Mouse (Mus musculus): ENCODE measurements around the gene Ifna16. TPM values are rescaled to one million over a fixed set of nuclear protein-coding genes. Genes with fewer than 3 reads are reported as not detected.
A peak's percentile ranks its signal among the peaks of the same experiment; 100 is the strongest.

Gene Ifna16
- polyA plus RNA-seq, 1 experiment from 2014 or later = not detected

DNA sequence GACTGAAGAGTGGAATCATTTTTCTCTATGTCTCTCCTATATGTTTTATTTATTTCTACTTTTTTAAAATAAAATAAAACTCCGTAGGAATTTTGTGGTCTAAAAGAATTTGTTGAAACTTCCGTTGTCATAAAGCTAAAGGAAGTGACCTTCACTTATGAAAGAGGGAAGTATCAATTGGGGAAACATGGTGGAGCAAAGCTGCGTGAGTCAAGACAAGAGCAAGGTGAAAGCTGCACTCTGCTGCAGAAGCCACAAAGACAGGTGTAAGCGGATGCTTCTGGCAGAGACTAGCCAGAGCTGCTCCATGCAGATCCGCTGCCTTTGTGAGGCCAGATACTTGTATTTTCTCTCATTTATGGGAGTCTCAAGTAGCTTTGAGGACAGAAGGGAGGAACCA, 22.1 kb upstream of the Ifna16 start:
- no peaks in the 10 kb centered on the region for H3K36me3 ChIP-seq (ENCODE audit: control insufficient read depth, insufficient read depth, low read length)
- H3K9me3 ChIP-seq (ENCODE audit: control insufficient read depth, low read length) = no peaks in the 10 kb centered on the region
- ATAC-seq (ENCODE audit: low read depth) = no peak
- H3K4me2 ChIP-seq (ENCODE audit: low read depth, low read length) = no peak overlapping the region
- no peaks in the 10 kb centered on the region for H3K27me3 ChIP-seq (ENCODE audit: control insufficient read depth, insufficient read depth, low read depth, low read length)
- WGBS = 70% methylated on average over 5 of the region's 5 CpGs
- H3K27ac ChIP-seq (ENCODE audit: low read length) = no peak overlapping the region
- H3K4me1 ChIP-seq (replicated peaks; ENCODE audit: control insufficient read depth, insufficient read depth, low read length) = no peaks in the 10 kb centered on the region
- no peak overlapping the region for H3K9ac ChIP-seq (ENCODE audit: low read length)
- no peak overlapping the region for H3K4me3 ChIP-seq (ENCODE audit: low read length)

DNA sequence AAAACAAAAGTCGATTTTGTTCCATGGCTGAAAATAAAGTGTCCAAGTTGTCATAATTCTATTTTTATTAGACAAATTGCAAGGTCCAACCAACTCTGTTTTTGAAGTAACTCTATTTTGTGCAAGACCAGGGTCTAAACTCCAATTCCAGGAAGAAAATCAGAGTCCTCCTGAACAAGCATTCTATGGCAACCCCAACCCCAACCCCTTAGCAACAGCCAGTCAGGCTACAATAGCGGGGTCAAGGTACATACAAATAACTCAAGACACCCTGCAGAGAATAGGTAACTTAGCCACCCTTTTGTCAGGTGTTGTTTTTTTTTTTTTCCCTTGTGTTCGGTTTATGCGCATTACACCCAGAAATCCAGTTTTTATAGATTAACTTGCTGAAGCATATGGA, 21.0 kb upstream of the Ifna16 start:
- no peaks in the 10 kb centered on the region for H3K36me3 ChIP-seq (ENCODE audit: control insufficient read depth, insufficient read depth, low read length)
- WGBS = 78% methylated on average over 4 of the region's 4 CpGs
- no peak overlapping the region for H3K4me2 ChIP-seq (ENCODE audit: low read depth, low read length)
- no peak overlapping the region for H3K4me3 ChIP-seq (ENCODE audit: low read length)
- ATAC-seq (ENCODE audit: low read depth) = no peak
- no peak overlapping the region for H3K9ac ChIP-seq (ENCODE audit: low read length)
- H3K9me3 ChIP-seq (ENCODE audit: control insufficient read depth, low read length) = no peaks in the 10 kb centered on the region
- H3K27ac ChIP-seq (ENCODE audit: low read length) = no peak overlapping the region
- no peaks in the 10 kb centered on the region for H3K4me1 ChIP-seq (replicated peaks; ENCODE audit: control insufficient read depth, insufficient read depth, low read length)
- no peaks in the 10 kb centered on the region for H3K27me3 ChIP-seq (ENCODE audit: control insufficient read depth, insufficient read depth, low read depth, low read length)

- Histone ChIP-seq H3K27ac (ENCODE audit: low read length) (no peak overlapping the region), H3K9me3 (ENCODE audit: control insufficient read depth, low read length) (no peaks in the 10 kb centered on the region), H3K27me3 (ENCODE audit: control insufficient read depth, insufficient read depth, low read depth, low read length) (no peaks in the 10 kb centered on the region), H3K4me1 (replicated peaks; ENCODE audit: control insufficient read depth, insufficient read depth, low read length) (no peaks in the 10 kb centered on the region), H3K36me3 (ENCODE audit: control insufficient read depth, insufficient read depth, low read length) (no peaks in the 10 kb centered on the region), H3K4me3 (ENCODE audit: low read length) (no peak overlapping the region), H3K9ac (ENCODE audit: low read length) (no peak overlapping the region), H3K4me2 (ENCODE audit: low read depth, low read length) (no peak overlapping the region)
- ATAC-seq (ENCODE audit: low read depth) = no peak
- WGBS = 58% methylated on average over 6 of the region's 6 CpGs
These were observed 20.4 kb upstream of the Ifna16 start for GRCm38 (mm10) chr4:88697108-88697507.

DNA sequence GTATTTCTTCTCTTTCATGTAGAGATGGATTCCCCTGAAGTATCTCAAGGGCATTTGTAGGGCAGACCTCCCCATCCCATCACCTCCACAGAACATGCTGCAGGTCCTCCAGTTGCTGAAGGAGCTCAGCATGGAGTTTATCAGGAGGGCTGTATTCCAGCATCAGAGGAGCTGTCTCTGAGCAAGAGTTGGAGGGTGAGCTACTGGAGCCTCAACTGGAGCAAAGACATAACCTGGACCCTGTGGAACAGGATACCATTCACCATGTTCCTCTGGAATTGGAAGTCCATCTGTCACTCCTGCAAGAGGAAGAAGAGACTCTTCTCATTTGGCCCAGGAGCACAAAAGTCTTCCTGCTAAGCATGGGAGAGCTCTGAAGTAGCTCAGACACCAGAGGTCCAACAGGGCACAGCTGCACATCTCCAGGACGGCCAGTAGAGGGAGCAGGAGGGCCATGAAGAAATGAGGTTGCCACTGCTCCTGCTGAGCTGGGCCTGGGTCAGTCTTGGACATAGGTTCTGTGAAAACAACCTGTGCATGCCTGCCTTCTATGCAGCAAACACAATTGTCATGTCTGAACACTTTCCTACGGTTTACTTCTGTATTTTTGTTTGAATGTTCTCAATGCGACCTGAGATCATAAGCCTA, 19.6 kb upstream of the Ifna16 start:
- Histone ChIP-seq H3K9ac (ENCODE audit: low read length) (no peak overlapping the region), H3K27ac (ENCODE audit: low read length) (no peak overlapping the region), H3K4me3 (ENCODE audit: low read length) (no peak overlapping the region), H3K4me2 (ENCODE audit: low read depth, low read length) (no peak overlapping the region), H3K9me3 (ENCODE audit: control insufficient read depth, low read length) (no peaks in the 10 kb centered on the region), H3K27me3 (ENCODE audit: control insufficient read depth, insufficient read depth, low read depth, low read length) (no peaks in the 10 kb centered on the region), H3K4me1 (replicated peaks; ENCODE audit: control insufficient read depth, insufficient read depth, low read length) (no peaks in the 10 kb centered on the region), H3K36me3 (ENCODE audit: control insufficient read depth, insufficient read depth, low read length) (no peaks in the 10 kb centered on the region)
- 21% methylated on average over 3 of the region's 3 CpGs for WGBS
- peak; percentile 86 for ATAC-seq (ENCODE audit: low read depth)

DNA sequence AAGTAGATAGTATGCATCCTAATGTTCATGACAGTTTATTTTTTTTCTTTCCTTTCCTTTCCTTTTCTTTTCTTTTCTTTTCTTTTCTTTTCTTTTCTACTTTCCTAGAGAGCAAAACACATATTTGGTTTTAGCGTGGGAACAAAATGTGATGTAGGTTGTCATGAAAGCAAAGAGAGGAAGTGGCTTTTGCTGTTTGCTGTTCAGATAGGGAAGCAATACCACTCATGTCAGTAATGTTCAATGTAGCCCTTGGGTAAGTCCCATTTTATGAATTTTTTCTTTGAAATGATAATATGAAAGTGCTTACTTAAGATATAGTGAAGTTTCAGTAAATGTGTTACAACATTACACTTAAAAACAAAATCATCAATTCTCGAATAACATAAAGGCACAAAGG, 16.7 kb upstream of the Ifna16 start:
- Histone ChIP-seq H3K9me3 (ENCODE audit: control insufficient read depth, low read length) (no peaks in the 10 kb centered on the region), H3K36me3 (ENCODE audit: control insufficient read depth, insufficient read depth, low read length) (no peaks in the 10 kb centered on the region), H3K4me2 (ENCODE audit: low read depth, low read length) (no peak overlapping the region), H3K4me1 (replicated peaks; ENCODE audit: control insufficient read depth, insufficient read depth, low read length) (no peaks in the 10 kb centered on the region), H3K27ac (ENCODE audit: low read length) (no peak overlapping the region), H3K27me3 (ENCODE audit: control insufficient read depth, insufficient read depth, low read depth, low read length) (no peaks in the 10 kb centered on the region), H3K4me3 (ENCODE audit: low read length) (no peak overlapping the region), H3K9ac (ENCODE audit: low read length) (no peak overlapping the region)
- WGBS = 71% methylated on average over 2 of the region's 2 CpGs
- ATAC-seq (ENCODE audit: low read depth) = no peak

- WGBS = 46% methylated on average over 1 of the region's 1 CpGs
These were observed 15.8 kb upstream of the Ifna16 start for GRCm38 (mm10) chr4:88692537-88692936.

GRCm38 (mm10) chr4:88691259-88691658, 14.5 kb upstream of the Ifna16 start, which contains the start of gene Ifnab:
Ifnab (minus strand) TSS chr4:88691359.
- H3K9me3 ChIP-seq (ENCODE audit: control insufficient read depth, low read length) = no peaks in the 10 kb centered on the region
- H3K27ac ChIP-seq (ENCODE audit: low read length) = no peak within 1 kb of the TSS
- no peaks in the 10 kb centered on the region for H3K4me1 ChIP-seq (replicated peaks; ENCODE audit: control insufficient read depth, insufficient read depth, low read length)
- no peaks in the 10 kb centered on the region for H3K36me3 ChIP-seq (ENCODE audit: control insufficient read depth, insufficient read depth, low read length)
- H3K4me2 ChIP-seq (ENCODE audit: low read depth, low read length) = no peak within 1 kb of the TSS
- no peak for ATAC-seq (ENCODE audit: low read depth)
- 53% methylated on average over 2 of the region's 2 CpGs for WGBS
- no peak within 1 kb of the TSS for H3K9ac ChIP-seq (ENCODE audit: low read length)
- H3K27me3 ChIP-seq (ENCODE audit: control insufficient read depth, insufficient read depth, low read depth, low read length) = no peaks in the 10 kb centered on the region
- H3K4me3 ChIP-seq (ENCODE audit: low read length) = no peak within 1 kb of the TSS

More at GRCm38 (mm10) chr4:88692537-88692936, 15.8 kb upstream of the Ifna16 start:
- H3K27me3 ChIP-seq (ENCODE audit: control insufficient read depth, insufficient read depth, low read depth, low read length) = no peaks in the 10 kb centered on the region
- H3K27ac ChIP-seq (ENCODE audit: low read length) = no peak overlapping the region
- no peaks in the 10 kb centered on the region for H3K36me3 ChIP-seq (ENCODE audit: control insufficient read depth, insufficient read depth, low read length)
- H3K9me3 ChIP-seq (ENCODE audit: control insufficient read depth, low read length) = no peaks in the 10 kb centered on the region
- no peaks in the 10 kb centered on the region for H3K4me1 ChIP-seq (replicated peaks; ENCODE audit: control insufficient read depth, insufficient read depth, low read length)
- no peak overlapping the region for H3K4me2 ChIP-seq (ENCODE audit: low read depth, low read length)
- no peak overlapping the region for H3K4me3 ChIP-seq (ENCODE audit: low read length)
- no peak overlapping the region for H3K9ac ChIP-seq (ENCODE audit: low read length)
- ATAC-seq (ENCODE audit: low read depth) = no peak

DNA sequence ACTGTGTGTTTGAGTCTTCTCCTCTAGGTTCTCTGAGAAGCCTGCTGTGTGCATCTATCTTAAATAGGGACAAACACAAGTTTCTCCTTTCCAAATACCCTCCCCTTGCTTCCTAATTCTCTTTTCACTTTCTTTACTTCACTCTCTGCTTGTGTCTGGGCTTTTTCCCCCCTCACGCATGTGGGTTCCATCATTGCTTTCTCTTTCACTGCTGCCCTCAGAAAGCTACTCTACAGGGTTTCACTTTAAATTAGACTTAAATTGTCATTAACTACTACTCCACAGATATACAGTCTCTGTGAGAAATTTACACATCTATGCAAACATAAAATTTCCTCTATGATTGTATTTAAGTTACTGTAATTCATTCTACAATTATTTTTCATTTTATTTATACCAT, 7.1 kb upstream of the Ifna16 start, which contains the start of gene Ifna2:
Gene Ifna2, minus strand, starts transcription at position 101 of the 400 bp plus-strand sequence.
- H3K27me3 ChIP-seq (ENCODE audit: control insufficient read depth, insufficient read depth, low read depth, low read length) = no peaks in the 10 kb centered on the region
- no peak within 1 kb of the TSS for H3K4me3 ChIP-seq (ENCODE audit: low read length)
- ATAC-seq (ENCODE audit: low read depth) = no peak
- H3K36me3 ChIP-seq (ENCODE audit: control insufficient read depth, insufficient read depth, low read length) = no peaks in the 10 kb centered on the region
- H3K4me2 ChIP-seq (ENCODE audit: low read depth, low read length) = no peak within 1 kb of the TSS
- WGBS = 82% methylated on average over 1 of the region's 1 CpGs
- H3K9ac ChIP-seq (ENCODE audit: low read length) = no peak within 1 kb of the TSS
- H3K4me1 ChIP-seq (replicated peaks; ENCODE audit: control insufficient read depth, insufficient read depth, low read length) = no peaks in the 10 kb centered on the region
- H3K27ac ChIP-seq (ENCODE audit: low read length) = no peak within 1 kb of the TSS
- no peaks in the 10 kb centered on the region for H3K9me3 ChIP-seq (ENCODE audit: control insufficient read depth, low read length)

DNA sequence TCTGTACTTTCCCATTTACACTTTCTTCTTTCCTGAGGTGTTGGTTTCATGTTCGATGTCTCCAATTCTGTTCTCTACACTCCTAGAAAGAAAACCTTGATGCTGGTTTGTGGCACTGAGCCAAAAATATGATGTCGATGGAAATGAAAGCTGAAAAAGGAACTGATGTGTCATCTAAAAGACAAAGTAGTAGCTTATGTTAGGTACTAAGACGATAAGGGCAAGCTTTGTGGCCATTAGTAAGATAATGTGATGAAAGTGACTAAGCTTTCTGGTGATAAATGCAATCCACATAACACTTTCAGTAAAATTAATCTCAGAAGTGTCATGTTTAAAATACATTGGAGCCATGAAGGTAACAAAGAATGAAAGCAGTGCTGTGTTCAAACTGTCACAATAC, 4.6 kb upstream of the Ifna16 start:
- no peaks in the 10 kb centered on the region for H3K4me1 ChIP-seq (replicated peaks; ENCODE audit: control insufficient read depth, insufficient read depth, low read length)
- no peaks in the 10 kb centered on the region for H3K9me3 ChIP-seq (ENCODE audit: control insufficient read depth, low read length)
- no peak overlapping the region for H3K9ac ChIP-seq (ENCODE audit: low read length)
- H3K4me2 ChIP-seq (ENCODE audit: low read depth, low read length) = no peak overlapping the region
- ATAC-seq (ENCODE audit: low read depth) = no peak
- no peaks in the 10 kb centered on the region for H3K27me3 ChIP-seq (ENCODE audit: control insufficient read depth, insufficient read depth, low read depth, low read length)
- no peaks in the 10 kb centered on the region for H3K36me3 ChIP-seq (ENCODE audit: control insufficient read depth, insufficient read depth, low read length)
- no peak overlapping the region for H3K27ac ChIP-seq (ENCODE audit: low read length)
- 35% methylated on average over 3 of the region's 3 CpGs for WGBS
- H3K4me3 ChIP-seq (ENCODE audit: low read length) = no peak overlapping the region

- H3K4me3 ChIP-seq (ENCODE audit: low read length) = no peak overlapping the region
- H3K36me3 ChIP-seq (ENCODE audit: control insufficient read depth, insufficient read depth, low read length) = no peaks in the 10 kb centered on the region
- no peaks in the 10 kb centered on the region for H3K9me3 ChIP-seq (ENCODE audit: control insufficient read depth, low read length)
- no peak overlapping the region for H3K9ac ChIP-seq (ENCODE audit: low read length)
- H3K4me2 ChIP-seq (ENCODE audit: low read depth, low read length) = no peak overlapping the region
- 41% methylated on average over 8 of the region's 8 CpGs for WGBS
- no peak overlapping the region for H3K27ac ChIP-seq (ENCODE audit: low read length)
- no peaks in the 10 kb centered on the region for H3K27me3 ChIP-seq (ENCODE audit: control insufficient read depth, insufficient read depth, low read depth, low read length)
- H3K4me1 ChIP-seq (replicated peaks; ENCODE audit: control insufficient read depth, insufficient read depth, low read length) = no peaks in the 10 kb centered on the region
- ATAC-seq (ENCODE audit: low read depth) = no peak
These were observed 3.6 kb upstream of the Ifna16 start for GRCm38 (mm10) chr4:88680362-88680761.
